Mouse (Mus musculus): Measurements from ENCODE around the gene Erbb3.

Gene Erbb3

DNA sequence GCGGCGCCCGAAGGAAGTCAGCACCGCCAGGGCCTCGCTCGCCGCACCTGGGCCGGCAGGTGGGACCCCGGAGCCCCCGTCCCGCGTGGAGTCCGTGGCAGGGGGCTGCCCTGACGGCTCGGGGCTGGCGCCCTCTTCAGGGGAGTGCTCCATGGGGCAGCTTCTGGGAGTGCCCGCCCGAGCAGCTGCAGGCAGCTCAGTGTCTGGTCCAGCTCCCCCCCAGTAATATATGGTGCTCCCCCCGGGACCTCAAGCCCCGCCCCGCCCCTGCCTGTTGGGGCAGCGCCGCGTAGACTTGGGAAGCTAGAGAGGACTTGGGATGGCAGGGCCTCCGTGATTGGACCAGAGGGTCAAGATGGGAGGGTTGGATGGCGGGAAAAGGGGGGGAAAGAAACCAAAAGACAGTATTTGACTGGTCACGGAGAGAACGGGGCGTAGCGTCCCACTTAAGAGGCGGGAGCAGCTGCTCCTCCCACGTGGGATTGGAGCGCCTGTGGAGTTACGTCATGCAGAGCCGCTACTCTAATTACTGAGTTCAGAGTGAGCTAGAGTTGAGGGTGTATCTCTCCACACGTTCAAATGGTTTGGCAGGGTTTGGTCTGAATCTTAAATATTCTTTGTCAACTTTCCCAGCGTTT lies 63.7 kb downstream of the Erbb3 start, which contains the start of gene Esyt1:
Gene Esyt1 (minus strand): TSS at position 201 of the 638 bp plus-strand sequence.
- peak; percentile 97 for DNase-seq

GRCm38 (mm10) chr10:128524732-128525662 lies 64.5 kb downstream of the Erbb3 start:
- no peak for DNase-seq

GRCm38 (mm10) chr10:128524111-128524731 lies 65.2 kb downstream of the Erbb3 start:
- DNase-seq = no peak

DNA sequence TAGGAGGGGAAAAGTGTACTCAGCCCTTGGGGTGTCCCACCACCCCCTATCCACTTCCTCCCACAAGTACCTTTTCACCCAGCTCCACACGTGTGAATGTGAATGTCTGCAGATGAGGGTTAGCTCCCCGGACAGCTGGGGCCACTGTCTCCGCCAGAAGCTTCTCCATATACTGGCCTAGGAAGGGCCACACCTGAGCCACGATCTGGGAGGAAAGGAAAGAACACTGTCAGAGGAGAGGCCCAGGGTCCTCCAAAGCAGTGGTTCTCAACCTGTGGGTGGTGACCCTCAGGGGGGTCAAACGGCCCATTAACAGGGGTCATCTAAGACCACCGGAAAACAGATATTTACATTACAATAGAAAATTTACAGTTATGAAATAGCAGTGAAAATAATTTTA lies 67.1 kb downstream of the Erbb3 start:
- DNase-seq = no peak

- no peak for DNase-seq
Observed at GRCm38 (mm10) chr10:128520591-128520990, 68.9 kb downstream of the Erbb3 start.

GRCm38 (mm10) chr10:128518833-128519232 lies 70.6 kb downstream of the Erbb3 start:
- DNase-seq = no peak
